Mouse (Mus musculus): ENCODE data around the gene Rps6.
A peak's percentile ranks its signal among the peaks of the same experiment; 100 is the strongest.
"Not testable (repeated sequence)": the region's sequence is repeated elsewhere in the genome, so short reads cannot be mapped to it uniquely, and the experiment has no call there.

Gene Rps6

GRCm38 (mm10) chr4:86852018-86852417 lies 5.2 kb downstream of the Rps6 start:
- no peak for DNase-seq (ENCODE audit: low read depth, low spot score)

GRCm38 (mm10) chr4:86851331-86851730 lies 5.9 kb downstream of the Rps6 start:
- no peak for DNase-seq (ENCODE audit: low read depth, low spot score)

- DNase-seq (ENCODE audit: low read depth, low spot score): no peak
Measured at GRCm38 (mm10) chr4:86847246-86847645, 10.0 kb downstream of the Rps6 start.

- DNase-seq (ENCODE audit: low read depth, low spot score): no peak
Measured at GRCm38 (mm10) chr4:86845384-86845783, 11.8 kb downstream of the Rps6 start.

GRCm38 (mm10) chr4:86841141-86841540 lies 16.1 kb downstream of the Rps6 start:
- DNase-seq (ENCODE audit: low read depth, low spot score): not testable (repeated sequence)

GRCm38 (mm10) chr4:86831896-86832295 lies 25.3 kb downstream of the Rps6 start:
- no peak for DNase-seq (ENCODE audit: low read depth, low spot score)

GRCm38 (mm10) chr4:86825143-86825542 lies 32.1 kb downstream of the Rps6 start:
- no peak for DNase-seq (ENCODE audit: low read depth, low spot score)

GRCm38 (mm10) chr4:86823169-86823568 lies 34.0 kb downstream of the Rps6 start:
- DNase-seq (ENCODE audit: low read depth, low spot score): peak; percentile 28

GRCm38 (mm10) chr4:86814850-86815249 lies 42.4 kb downstream of the Rps6 start:
- DNase-seq (ENCODE audit: low read depth, low spot score): no peak

GRCm38 (mm10) chr4:86810604-86811003 lies 46.6 kb downstream of the Rps6 start:
- DNase-seq (ENCODE audit: low read depth, low spot score): no peak

Measured in c-Kit-negative CD71-positive TER-119-positive erythroid progenitor cells, embryonic 14.5 days (primary cell).